ENCODE assay signal across 7 mouse cellular contexts in the genomic region with DNA sequence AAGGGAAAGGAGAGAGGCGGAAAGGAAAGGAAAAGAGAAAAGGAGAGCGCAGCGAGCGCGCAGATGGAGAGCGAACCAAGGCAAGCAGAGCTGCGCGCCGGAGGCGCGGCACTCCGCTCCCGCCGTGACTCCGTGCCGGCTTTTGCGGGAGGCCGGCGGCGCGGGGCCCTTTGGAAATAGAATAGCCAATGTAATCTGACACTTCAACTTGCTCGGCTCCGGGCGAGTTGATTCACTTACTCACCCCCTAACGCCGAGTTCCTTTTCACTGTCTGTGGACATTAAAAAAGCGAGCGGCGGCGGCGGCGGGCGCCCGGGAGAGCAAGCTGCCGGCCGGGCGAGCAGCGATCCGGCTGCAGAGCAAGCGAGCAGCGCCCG. TPM values are rescaled to one million over a fixed set of nuclear protein-coding genes. Genes with fewer than 3 reads are reported as not detected.
DNase-seq lines count a peak whose midpoint lies in the region; ATAC-seq and TF ChIP-seq lines count a peak whose summit lies in the region.

Zmiz1 (plus strand) TSS at position 170 of the 378 bp plus-strand sequence.

- no peaks in the 10 kb centered on the region for H3K36me3 ChIP-seq in embryonic facial prominence, embryonic 10.5 days (replicated peaks)
- no peaks in the 10 kb centered on the region for H3K36me3 ChIP-seq in limb, embryonic 10.5 days
- H3K36me3 ChIP-seq in midbrain, embryonic 12.5 days = no peaks in the 10 kb centered on the region
- H3K36me3 ChIP-seq in small intestine, adult 2 months (ENCODE audit: control insufficient read depth, insufficient read depth, low read length) = no peaks in the 10 kb centered on the region

- peak; percentile 95 for DNase-seq in adrenal gland, adult 2 months
- DNase-seq in embryonic facial prominence, embryonic 10.5 days (ENCODE audit: low spot score) = peak; percentile 94
- DNase-seq in heart, adult 11 months = peak; percentile 99
- peak; percentile 91 for DNase-seq in kidney, adult 11 months
- DNase-seq in limb, embryonic 10.5 days (ENCODE audit: low spot score) = peak; percentile 93

- H3K4me3 ChIP-seq in embryonic facial prominence, embryonic 10.5 days = peak within 1 kb of the TSS; percentile 97
- H3K4me3 ChIP-seq in limb, embryonic 10.5 days = peak within 1 kb of the TSS; percentile 91
- H3K4me3 ChIP-seq in midbrain, embryonic 12.5 days = peak within 1 kb of the TSS; percentile 98
- peak within 1 kb of the TSS; percentile 97 for H3K4me3 ChIP-seq in small intestine, adult 2 months (ENCODE audit: low read depth, low read length)

- peak within 1 kb of the TSS; percentile 99 for H3K27ac ChIP-seq in embryonic facial prominence, embryonic 10.5 days (replicated peaks)
- H3K27ac ChIP-seq in limb, embryonic 10.5 days = peak within 1 kb of the TSS; percentile 97
- H3K27ac ChIP-seq in midbrain, embryonic 12.5 days (replicated peaks) = peak within 1 kb of the TSS; percentile 99
- peak within 1 kb of the TSS; percentile 98 for H3K27ac ChIP-seq in small intestine, adult 2 months (ENCODE audit: insufficient read depth, low read depth, low read length)

- WGBS in embryonic facial prominence, embryonic 10.5 days = under 1% methylated on average over 42 of the region's 42 CpGs
- WGBS in limb, embryonic 10.5 days = under 1% methylated on average over 42 of the region's 42 CpGs
- WGBS in midbrain, embryonic 12.5 days = under 1% methylated on average over 42 of the region's 42 CpGs
- under 1% methylated on average over 42 of the region's 42 CpGs for WGBS in small intestine, adult 2 months

- peaks cover 16% of the 10 kb centered on the region for H3K27me3 ChIP-seq in embryonic facial prominence, embryonic 10.5 days (replicated peaks; ENCODE audit: low read depth, poor library complexity, severe bottlenecking)
- H3K27me3 ChIP-seq in limb, embryonic 10.5 days (ENCODE audit: low read depth, poor library complexity, severe bottlenecking) = no peaks in the 10 kb centered on the region
- H3K27me3 ChIP-seq in midbrain, embryonic 12.5 days = no peaks in the 10 kb centered on the region
- H3K27me3 ChIP-seq in small intestine, adult 2 months (ENCODE audit: control insufficient read depth, insufficient read depth, low read length) = no peaks in the 10 kb centered on the region

- H3K9me3 ChIP-seq in embryonic facial prominence, embryonic 10.5 days = no peaks in the 10 kb centered on the region
- H3K9me3 ChIP-seq in limb, embryonic 10.5 days (replicated peaks) = no peaks in the 10 kb centered on the region
- no peaks in the 10 kb centered on the region for H3K9me3 ChIP-seq in midbrain, embryonic 12.5 days

- peaks cover 75% of the 10 kb centered on the region for H3K4me1 ChIP-seq in embryonic facial prominence, embryonic 10.5 days
- H3K4me1 ChIP-seq in limb, embryonic 10.5 days = peaks cover 72% of the 10 kb centered on the region
- peaks cover 56% of the 10 kb centered on the region for H3K4me1 ChIP-seq in midbrain, embryonic 12.5 days
- H3K4me1 ChIP-seq in small intestine, adult 2 months (ENCODE audit: control insufficient read depth, insufficient read depth, insufficient read length, low read length) = peaks cover 37% of the 10 kb centered on the region

- no peak for TF ChIP-seq CTCF in small intestine, adult 2 months (IDR thresholded peaks at IDR 0.05; ENCODE audit: extremely low read depth, insufficient read length, insufficient replicate concordance, low read depth, low read length)

- peak; percentile 30 for ATAC-seq in midbrain, embryonic 12.5 days (ENCODE audit: low FRiP score, low read depth)

- H3K4me2 ChIP-seq in midbrain, embryonic 12.5 days (replicated peaks) = peak within 1 kb of the TSS; percentile 96

- TF ChIP-seq POLR2A in small intestine, adult 2 months (IDR thresholded peaks at IDR 0.05; ENCODE audit: low read depth, low read length) = peak; percentile 85; the same call in 1 of the 2 replicates

- peak within 1 kb of the TSS; percentile 100 for H3K9ac ChIP-seq in midbrain, embryonic 12.5 days (replicated peaks)

RNA-seq across cellular contexts. Expression of gene Zmiz1, which starts in this region (rescaled TPM):
- 100 to 1,000 TPM in 1 of 2 experiments, 10 to 100 TPM in 1; 90.8 to 142 TPM for total RNA-seq in adrenal gland, adult 2 months (2021)
- 72.7 and 95.8 TPM in 2 replicates for polyA plus RNA-seq in adrenal gland, adult 2 months (2012; rRNA removed)
- polyA plus RNA-seq in embryonic facial prominence, embryonic 10.5 days (2016; fragmentation: Nextera tagmentation; extraction: Ambion mirVana) = 42.8 and 45.6 TPM in 2 replicates
- polyA plus RNA-seq in limb, embryonic 10.5 days (2016; fragmentation: Nextera tagmentation; extraction: Ambion mirVana) = 43.8 and 55.5 TPM in 2 replicates
- 79.4 and 82.5 TPM in 2 replicates for polyA plus RNA-seq in midbrain, embryonic 12.5 days (2016; fragmentation: Nextera tagmentation; extraction: Ambion mirVana)
- 35.0 and 91.5 TPM in 2 replicates for polyA plus RNA-seq in small intestine, adult 2 months (2012; rRNA removed)

Comparison
In these comparisons a context has a peak if more than half of its experiments do, and no peak if none do; other contexts are left out.
1. Peak in every context shown above with its lines: DNase-seq, ATAC-seq, H3K4me3 ChIP-seq and H3K27ac ChIP-seq.